Comparison of ENCODE assay signal across 8 mouse cellular contexts in the genomic region with DNA sequence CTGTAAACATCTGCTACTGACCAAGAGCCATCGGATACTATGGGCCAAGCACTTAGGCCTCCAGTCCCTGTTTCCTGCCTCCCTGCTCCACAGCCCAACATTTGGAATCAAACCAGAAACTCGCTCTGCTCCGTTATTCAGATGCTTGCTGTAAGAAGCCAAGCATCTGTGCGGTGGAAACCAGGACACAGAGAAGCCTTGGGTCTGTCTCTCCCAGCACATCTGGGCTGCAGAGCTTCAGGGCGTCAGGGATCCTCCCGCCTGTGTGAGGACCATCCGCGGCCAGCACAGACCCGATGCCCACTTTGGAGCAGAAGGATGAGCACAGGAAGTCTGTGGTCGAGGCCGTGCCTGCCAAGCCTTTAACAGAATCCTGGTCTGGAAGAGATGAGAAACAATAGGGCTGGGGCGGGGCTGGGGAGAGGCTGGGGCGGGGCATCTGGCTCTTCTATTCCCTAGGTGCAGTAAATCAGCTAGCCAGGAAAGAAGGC. TPM values are rescaled to one million over a fixed set of nuclear protein-coding genes. Genes with fewer than 3 reads are reported as not detected.
A peak's percentile ranks its signal among the peaks of the same experiment; 100 is the strongest.
DNase-seq lines count a peak whose midpoint lies in the region; ATAC-seq and TF ChIP-seq lines count a peak whose summit lies in the region.

No protein-coding gene starts in this region.

- H3K4me2 ChIP-seq in heart, embryonic 11.5 days, result no peak overlapping the region

- TF ChIP-seq POLR2A in heart, adult 2 months (IDR thresholded peaks at IDR 0.05; ENCODE audit: insufficient read depth, low read depth, low read length), result no peak

- H3K9ac ChIP-seq in heart, adult 2 months (ENCODE audit: low read depth, low read length), result no peak overlapping the region
- H3K9ac ChIP-seq in heart, embryonic 11.5 days (ENCODE audit: low read depth, low read length), result no peak overlapping the region

- peak; percentile 63 to 68 for DNase-seq in heart, adult 2 months
- peak; percentile 67 for DNase-seq in R1 (ENCODE audit: low read depth, low spot score)
- DNase-seq in heart, adult 8-10 months (ENCODE audit: low spot score), result peak; percentile 60
- peak; percentile 49 to 66 for DNase-seq in kidney, postnatal 4 days
- DNase-seq in urinary bladder, postnatal 10 days (ENCODE audit: low spot score), result no peak
- DNase-seq in urinary bladder, postnatal 25 days (ENCODE audit: low spot score), result no peak

- TF ChIP-seq EP300 in heart, adult 2 months (IDR thresholded peaks at IDR 0.05; ENCODE audit: insufficient read depth, low read depth, low read length), result no peak

- no peaks in the 10 kb centered on the region for H3K27me3 ChIP-seq in heart, adult 2 months (ENCODE audit: control insufficient read depth, insufficient read depth, low read length)
- H3K27me3 ChIP-seq in heart, embryonic 11.5 days (ENCODE audit: control insufficient read depth, insufficient read depth, low read length), result peaks cover 3% of the 10 kb centered on the region; the same call in 1 of the 2 replicates

- peak overlapping the region; percentile 42 for H3K27ac ChIP-seq in heart, adult 2 months
- H3K27ac ChIP-seq in heart, embryonic 11.5 days (ENCODE audit: low read depth, low read length), result no peak overlapping the region

- WGBS in heart, adult 2 months, result 15% methylated on average over 13 of the region's 13 CpGs
- WGBS in heart, embryonic 11.5 days (ENCODE audit: insufficient replicate concordance), result 34% methylated on average over 13 of the region's 13 CpGs

- H3K9me3 ChIP-seq in heart, embryonic 11.5 days (replicated peaks; ENCODE audit: control insufficient read depth, low read length), result no peaks in the 10 kb centered on the region

- H3K36me3 ChIP-seq in heart, adult 2 months (ENCODE audit: control insufficient read depth, insufficient read depth, low read length), result no peaks in the 10 kb centered on the region
- H3K36me3 ChIP-seq in heart, embryonic 11.5 days (ENCODE audit: control insufficient read depth, insufficient read depth, low read length), result no peaks in the 10 kb centered on the region

- intact Hi-C loops in heart, adult 2 months (cut with DNase I), result loop anchor here (5.0 kb wide), 1 partner anchor 44 kb away; a partner anchor contains a TSS

- no peak for TF ChIP-seq CTCF in heart, adult 2 months (IDR thresholded peaks at IDR 0.05)

- no peak for ATAC-seq in heart, embryonic 11.5 days (replicated peaks; ENCODE audit: insufficient number of reproducible peaks, low FRiP score, low TSS enrichment)
- ATAC-seq in erythroid progenitor cell, adult 5-6 weeks (replicated peaks; ENCODE audit: low FRiP score, poor library complexity, severe bottlenecking), result no peak

- peaks cover 7% of the 10 kb centered on the region for H3K4me1 ChIP-seq in heart, adult 2 months (ENCODE audit: control insufficient read depth, insufficient read depth, low read length)
- 0 out of 2 replicates have a peak, but pooled peaks cover 3% of the 10 kb centered on the region for H3K4me1 ChIP-seq in heart, embryonic 11.5 days (ENCODE audit: control insufficient read depth, insufficient read depth, low read length)

- H3K4me3 ChIP-seq in heart, adult 2 months, result no peak overlapping the region
- H3K4me3 ChIP-seq in heart, embryonic 11.5 days (ENCODE audit: low read depth, low read length), result no peak overlapping the region

- no peaks in the 10 kb centered on the region for H3K79me2 ChIP-seq in heart, adult 2 months (replicated peaks; ENCODE audit: control insufficient read depth, insufficient read depth, low read length)

RNA-seq across cellular contexts. Expression of a gene that starts 42.2 kb away (rescaled TPM):
- 10 to 100 TPM; 22.0 to 28.5 TPM for total RNA-seq in heart, adult 2 months (2021)
- 42.0 and 43.6 TPM in 2 replicates for polyA plus RNA-seq in heart, adult 2 months (2012; rRNA removed)
- 1.7 and 1.8 TPM in 2 replicates for polyA plus RNA-seq in heart, embryonic 11.5 days (2014; fragmentation: Nextera tagmentation; extraction: Ambion mirVana)
- 10 to 100 TPM; 14.8 to 30.1 (median 17.9) TPM for total RNA-seq in heart, adult 8-10 months (2022)
- 2.2 and 3.4 TPM in 2 replicates for total RNA-seq in erythroid progenitor cell, adult 5-6 weeks (2015; ENCODE audit: low replicate concordance)
- 1.5 and 8.7 TPM in 2 replicates for total RNA-seq in erythroid progenitor cell, adult 5-6 weeks (2017; ENCODE audit: low replicate concordance)

Comparison
In these comparisons a context has a peak if more than half of its experiments do, and no peak if none do; other contexts are left out.
1. DNase-seq: peak in heart, adult 2 months (2 of 2), R1 (single experiment), heart, adult 8-10 months (single experiment) and kidney, postnatal 4 days (2 of 2); none in urinary bladder, postnatal 10 days (single experiment) and urinary bladder, postnatal 25 days (single experiment).